Mouse (Mus musculus): Measurements from ENCODE around the gene Ifitm7.
"Not testable (repeated sequence)": the region's sequence is repeated elsewhere in the genome, so short reads cannot be mapped to it uniquely, and the experiment has no call there.

The Ifitm7 gene

GRCm38 (mm10) chr16:13986574-13987478 is at the start of gene Ifitm7, which contains the start of gene 2900011O08Rik:
Gene Ifitm7 (minus strand): TSS chr16:13986888.
Gene 2900011O08Rik (plus strand): TSS chr16:13986604.
- peak; percentile 62 for DNase-seq (ENCODE audit: low spot score)

- no peak for DNase-seq (ENCODE audit: low spot score)
Observed at GRCm38 (mm10) chr16:14033076-14033475, 46.4 kb upstream of the Ifitm7 start.

- no peak for DNase-seq (ENCODE audit: low spot score)
Observed at GRCm38 (mm10) chr16:14030650-14031049, 44.0 kb upstream of the Ifitm7 start.

- DNase-seq (ENCODE audit: low spot score), result no peak
Observed at GRCm38 (mm10) chr16:14029851-14030250, 43.2 kb upstream of the Ifitm7 start.

- no peak for DNase-seq (ENCODE audit: low spot score)
Observed at GRCm38 (mm10) chr16:14029072-14029471, 42.4 kb upstream of the Ifitm7 start.

GRCm38 (mm10) chr16:14025091-14025990 is 38.7 kb upstream of the Ifitm7 start:
- DNase-seq (ENCODE audit: low spot score), result no peak

- DNase-seq (ENCODE audit: low spot score), result no peak
Observed at GRCm38 (mm10) chr16:14021166-14021822, 34.6 kb upstream of the Ifitm7 start.

GRCm38 (mm10) chr16:14017306-14017705 is 30.6 kb upstream of the Ifitm7 start:
- no peak for DNase-seq (ENCODE audit: low spot score)

- DNase-seq (ENCODE audit: low spot score), result no peak
Observed at GRCm38 (mm10) chr16:14009966-14010365, 23.3 kb upstream of the Ifitm7 start.

GRCm38 (mm10) chr16:14008708-14009107 is 22.0 kb upstream of the Ifitm7 start:
- DNase-seq (ENCODE audit: low spot score), result no peak

GRCm38 (mm10) chr16:14008081-14008480 is 21.4 kb upstream of the Ifitm7 start:
- DNase-seq (ENCODE audit: low spot score), result no peak

- DNase-seq (ENCODE audit: low spot score), result no peak
Observed at GRCm38 (mm10) chr16:14005266-14005665, 18.6 kb upstream of the Ifitm7 start.

- no peak for DNase-seq (ENCODE audit: low spot score)
Observed at GRCm38 (mm10) chr16:14004726-14005125, 18.0 kb upstream of the Ifitm7 start.

GRCm38 (mm10) chr16:14004170-14004569 is 17.5 kb upstream of the Ifitm7 start:
- DNase-seq (ENCODE audit: low spot score), result no peak

- DNase-seq (ENCODE audit: low spot score), result no peak
Observed at GRCm38 (mm10) chr16:14003386-14004130, 16.9 kb upstream of the Ifitm7 start.

GRCm38 (mm10) chr16:13994502-13994901 is 7.8 kb upstream of the Ifitm7 start:
- DNase-seq (ENCODE audit: low spot score), result no peak

- DNase-seq (ENCODE audit: low spot score), result no peak
Observed at GRCm38 (mm10) chr16:13994076-13994475, 7.4 kb upstream of the Ifitm7 start.

GRCm38 (mm10) chr16:13992518-13993248 is 6.0 kb upstream of the Ifitm7 start:
- no peak for DNase-seq (ENCODE audit: low spot score)

- no peak for DNase-seq (ENCODE audit: low spot score)
Observed at GRCm38 (mm10) chr16:13986197-13986573, 503 bp downstream of the Ifitm7 start.

- DNase-seq (ENCODE audit: low spot score), result no peak
Observed at GRCm38 (mm10) chr16:13983161-13983560, 3.5 kb downstream of the Ifitm7 start.

- not testable (repeated sequence) for DNase-seq (ENCODE audit: low spot score)
Observed at GRCm38 (mm10) chr16:13981726-13982125, 5.0 kb downstream of the Ifitm7 start.

All from layer of hippocampus, adult 11-12 months (tissue).